Mouse (Mus musculus) liver, postnatal 0 days (tissue): ENCODE results near the gene Zfp329.

Source experiments
- CTCF ChIP-seq: sonication (generic); IDR thresholded peaks from 2 replicates; pipeline ENCODE4 v1.5.1; 2016; ENCODE audit warnings: antibody characterized with exemption, low read depth
- EP300 ChIP-seq: IDR thresholded peaks from 2 replicates; pipeline ENCODE4 v1.6.1; 2016; ENCODE audit warnings: antibody characterized with exemption, low read depth, mild to moderate bottlenecking

DNA sequence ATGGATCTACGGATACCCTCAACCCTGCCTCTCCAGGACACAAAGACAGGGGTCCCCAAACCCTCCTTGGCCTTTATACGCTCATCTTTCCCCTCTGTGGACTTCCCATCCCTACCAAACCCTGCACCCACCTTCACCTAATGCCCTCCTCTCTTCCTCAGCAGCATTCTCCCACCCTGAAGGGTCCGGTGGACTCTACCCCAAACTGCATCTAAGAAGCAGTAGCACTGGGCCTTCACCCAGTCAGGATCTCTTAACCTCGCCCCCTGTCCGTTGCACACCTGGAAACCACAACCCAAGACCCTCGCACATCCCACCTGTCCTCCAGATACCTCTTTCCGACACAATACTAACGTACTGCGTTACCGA lies 38.9 kb downstream of the Zfp329 start:
- TF ChIP-seq EP300 (no peak), CTCF (no peak)
